Mouse (Mus musculus) thymus, adult 2 months (tissue): ENCODE data around the gene Stk10. TPM values are rescaled to one million over a fixed set of nuclear protein-coding genes. Genes with fewer than 3 reads are reported as not detected.

Source experiments
- DNase-seq: peaks from one replicate; pipeline ENCODE4 v3.0.0; 2021
- H3K27ac ChIP-seq: fragments of 200-500 bp; 2 replicates; pipeline ENCODE4 v1.5.1; 2012; ENCODE audit warnings: low read length, control low read depth; ENCODE audit not compliant: control insufficient read depth, insufficient read depth
- H3K27me3 ChIP-seq: fragments of 200-500 bp; 2 replicates; pipeline ENCODE4 v1.6.1; 2012; ENCODE audit warnings: mild to moderate bottlenecking, low read length, moderate library complexity, mixed read lengths; ENCODE audit not compliant: control insufficient read depth, insufficient read depth
- H3K36me3 ChIP-seq: fragments of 200-500 bp; 2 replicates; pipeline ENCODE4 v1.6.1; 2012; ENCODE audit warnings: mild to moderate bottlenecking, low read length, moderate library complexity; ENCODE audit not compliant: control insufficient read depth, insufficient read depth
- H3K4me1 ChIP-seq: fragments of 200-500 bp; replicated peaks from 2 replicates; pipeline ENCODE4 v1.6.1; 2012; ENCODE audit warnings: low read length; ENCODE audit not compliant: control insufficient read depth, insufficient read depth
- H3K4me3 ChIP-seq: fragments of 200-500 bp; 2 replicates; pipeline ENCODE4 v1.5.1; 2012; ENCODE audit warnings: mild to moderate bottlenecking, low read length, control low read depth, moderate library complexity; ENCODE audit not compliant: control insufficient read depth, insufficient read depth
- CTCF ChIP-seq: fragments of 200-500 bp; IDR thresholded peaks from 2 replicates; pipeline ENCODE4 v1.5.1; 2012; ENCODE audit warnings: mild to moderate bottlenecking, control low read depth, low read length, moderate library complexity, borderline replicate concordance; ENCODE audit not compliant: control insufficient read depth, poor library complexity, insufficient read depth; ENCODE audit errors: extremely low read depth
- POLR2A ChIP-seq: fragments of 200-500 bp; IDR thresholded peaks from 2 replicates; pipeline ENCODE4 v1.6.1; 2012; ENCODE audit warnings: mild to moderate bottlenecking, low read length, control low read depth, moderate library complexity; ENCODE audit not compliant: control insufficient read depth, poor library complexity, insufficient read depth; ENCODE audit errors: extremely low read depth
- WGBS: fragments of 180-500 bp; shearing (Covaris S2); methylation state at CpG from one replicate; pipeline ENCODE4 v1.1.7; 2018; 5-methylcytosine and 5-hydroxymethylcytosine counted together
- polyA plus RNA-seq: library from polyadenylated mRNA; depleted of rRNA; stranded (reverse); fragments of >200 nt; gene quantifications from 2 replicates; pipeline ENCODE4 v1.2.3, GENCODE M21; 2012

Gene Stk10
- polyA plus RNA-seq, 1 experiment: 50.3 TPM

- no peaks in the 10 kb centered on the region for H3K27me3 ChIP-seq
- no peaks in the 10 kb centered on the region for H3K4me1 ChIP-seq
- no peak overlapping the region for H3K4me3 ChIP-seq
- H3K36me3 ChIP-seq: no peaks in the 10 kb centered on the region
- no peak overlapping the region for H3K27ac ChIP-seq
- DNase-seq: no peak
- WGBS: 95% methylated on average over 2 of the region's 2 CpGs
- TF ChIP-seq CTCF (no peak), POLR2A (no peak)
Measured at GRCm38 (mm10) chr11:32521246-32521645, 11.9 kb upstream of the Stk10 start.

GRCm38 (mm10) chr11:32524122-32524920 lies 8.8 kb upstream of the Stk10 start:
- H3K4me3 ChIP-seq: no peak overlapping the region
- no peaks in the 10 kb centered on the region for H3K36me3 ChIP-seq

GRCm38 (mm10) chr11:32527006-32527405 lies 6.1 kb upstream of the Stk10 start:
- Histone ChIP-seq H3K36me3 (no peaks in the 10 kb centered on the region), H3K4me3 (no peak overlapping the region), H3K27ac (no peak overlapping the region), H3K27me3 (no peaks in the 10 kb centered on the region), H3K4me1 (peaks cover 5% of the 10 kb centered on the region)
- WGBS: 94% methylated on average over 4 of the region's 4 CpGs
- no peak for TF ChIP-seq CTCF
- no peak for DNase-seq

More at GRCm38 (mm10) chr11:32524122-32524920, 8.8 kb upstream of the Stk10 start:
- no peak for TF ChIP-seq CTCF
- no peak for TF ChIP-seq POLR2A
- no peaks in the 10 kb centered on the region for H3K4me1 ChIP-seq
- no peaks in the 10 kb centered on the region for H3K27me3 ChIP-seq
- WGBS: 92% methylated on average over 11 of the region's 11 CpGs
- DNase-seq: no peak
- H3K27ac ChIP-seq: no peak overlapping the region

- DNase-seq: peak; percentile 45
- Histone ChIP-seq H3K27ac (no peak overlapping the region), H3K4me1 (peaks cover 27% of the 10 kb centered on the region), H3K27me3 (no peaks in the 10 kb centered on the region), H3K4me3 (no peak overlapping the region), H3K36me3 (no peaks in the 10 kb centered on the region)
- WGBS: 84% methylated on average over 1 of the region's 1 CpGs
- no peak for TF ChIP-seq CTCF
- no peak for TF ChIP-seq POLR2A
Measured at GRCm38 (mm10) chr11:32530151-32530550, 3.0 kb upstream of the Stk10 start.

- Histone ChIP-seq H3K27me3 (no peaks in the 10 kb centered on the region), H3K4me3 (peak within 1 kb of the TSS; percentile 74), H3K36me3 (no peaks in the 10 kb centered on the region), H3K4me1 (peaks cover 33% of the 10 kb centered on the region), H3K27ac (no peak within 1 kb of the TSS)
- TF ChIP-seq POLR2A: no peak
- no peak for DNase-seq
- 10% methylated on average over 33 of the region's 33 CpGs for WGBS
Measured at GRCm38 (mm10) chr11:32531871-32532764, 987 bp upstream of the Stk10 start, which contains the start of gene Efcab9. TSS of gene Efcab9 (minus strand) at chr11:32532081.

- peak overlapping the region; percentile 74 for H3K4me3 ChIP-seq
- H3K27me3 ChIP-seq: no peaks in the 10 kb centered on the region
- H3K36me3 ChIP-seq: no peaks in the 10 kb centered on the region
- H3K4me1 ChIP-seq: peaks cover 43% of the 10 kb centered on the region
- under 1% methylated on average over 24 of the region's 24 CpGs for WGBS
- peak overlapping the region; percentile 81 for H3K27ac ChIP-seq
- DNase-seq: peak; percentile 78
- no peak for TF ChIP-seq POLR2A
- no peak for TF ChIP-seq CTCF
Measured at GRCm38 (mm10) chr11:32533482-32534261, 567 bp downstream of the Stk10 start.
